Mouse (Mus musculus): Measurements from ENCODE around the gene Guca2b.

DNA sequence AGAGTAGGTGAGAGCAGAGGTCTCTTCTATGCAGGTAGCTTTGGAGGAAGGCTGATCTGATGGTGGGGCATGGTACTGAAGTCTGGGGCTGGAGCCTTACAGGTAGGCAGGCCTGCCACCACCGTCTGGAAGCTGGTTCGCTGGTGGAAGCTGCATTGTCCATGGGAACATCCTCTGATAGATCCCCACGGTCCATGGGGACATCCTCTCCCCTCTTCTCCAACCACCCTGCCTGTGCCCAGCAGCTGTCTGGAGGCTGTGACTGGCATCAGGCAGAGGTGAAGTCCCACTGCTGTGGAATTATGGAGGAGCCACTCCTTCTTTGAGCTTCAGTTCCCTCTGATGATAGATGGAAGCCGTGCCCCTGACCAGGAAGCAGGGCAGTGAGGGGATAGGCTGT, 9.8 kb upstream of the Guca2b start:
- TF ChIP-seq CTCF (IDR thresholded peaks at IDR 0.05; ENCODE audit: low read depth, low read length) (no peak), GATA1 (IDR thresholded peaks at IDR 0.05; ENCODE audit: borderline replicate concordance, low read length) (no peak)

Data from G1E (cell line).